Mouse (Mus musculus) cortical plate, adult 2 months (tissue): Measurements from ENCODE around the gene Acad9.

Source experiments
- CTCF ChIP-seq: fragments of 200-500 bp; IDR thresholded peaks from 2 replicates; pipeline ENCODE4 v1.5.1; 2011; ENCODE audit warnings: mild to moderate bottlenecking, control low read depth, low read length; ENCODE audit not compliant: insufficient read depth; ENCODE audit errors: extremely low read depth
- POLR2A ChIP-seq: fragments of 200-500 bp; IDR thresholded peaks from 2 replicates; pipeline ENCODE4 v1.6.1; 2011; ENCODE audit warnings: mild to moderate bottlenecking, low read length, control low read depth; ENCODE audit not compliant: insufficient read depth; ENCODE audit errors: extremely low read depth

DNA sequence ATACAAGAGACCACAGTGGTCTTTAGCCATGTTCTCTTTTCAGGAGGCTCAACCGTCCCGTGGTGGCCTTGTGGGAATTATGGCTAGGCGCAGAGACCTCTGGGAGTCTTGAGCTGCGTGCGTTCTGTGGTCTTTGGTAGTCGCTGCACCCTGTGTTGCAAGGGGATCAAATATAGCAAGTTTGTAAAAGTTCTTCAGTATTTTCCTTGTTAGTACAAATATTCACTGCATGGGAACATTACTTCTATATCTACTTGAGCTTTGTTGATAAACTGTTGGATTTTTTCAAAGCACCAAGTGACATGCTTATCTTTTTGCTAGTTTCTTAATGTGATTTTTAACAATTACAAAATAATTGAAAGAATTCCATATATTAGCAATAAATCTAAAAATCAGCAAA lies 12.3 kb upstream of the Acad9 start, which contains the start of gene Ccdc144b:
- TF ChIP-seq POLR2A, result no peak
- TF ChIP-seq CTCF, result no peak
